Mouse (Mus musculus) E14TG2a.4 (cell line): ENCODE measurements at regions not wholly inside any gene's neighbourhood (a gene's known extent, or its start where the extent isn't known, plus 50 kb on each side); places are given as distances from the start of the nearest gene placed in this dataset.

Source experiments
- CTCF ChIP-seq: conservative IDR thresholded peaks from 2 replicates; pipeline ENCODE4 v1.5.1; 2014; ENCODE audit warnings: low read length
- NANOG ChIP-seq: IDR thresholded peaks from 2 replicates; pipeline ENCODE4 v1.6.1; 2014; ENCODE audit warnings: borderline replicate concordance, low read length, mixed read lengths
- POU5F1 ChIP-seq: IDR thresholded peaks from 2 replicates; pipeline ENCODE4 v1.6.1; 2014; ENCODE audit warnings: low read length, borderline replicate concordance

DNA sequence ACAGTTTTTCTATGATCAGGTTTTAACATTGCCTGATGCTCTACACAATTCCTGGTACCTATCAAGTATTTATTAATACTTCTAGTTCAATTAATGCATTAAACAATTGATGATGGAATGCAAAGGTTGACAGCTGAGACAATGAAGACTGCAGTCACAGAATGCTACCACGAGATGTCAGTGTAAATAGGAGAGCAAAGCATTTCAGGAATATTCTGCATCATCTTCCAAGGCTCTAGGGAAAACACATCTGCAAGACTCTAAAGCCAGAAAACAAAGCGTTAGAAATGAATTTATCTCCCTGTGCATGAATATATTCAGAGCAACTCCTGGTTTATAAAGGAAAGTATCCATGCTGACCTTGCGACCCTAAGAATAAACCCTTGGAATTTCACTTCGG, 210.6 kb downstream of the Trib2 start:
- TF ChIP-seq CTCF: peak; percentile 28
- TF ChIP-seq POU5F1: no peak
- no peak for TF ChIP-seq NANOG
